Mouse (Mus musculus) liver, embryonic 11.5 days (tissue): ENCODE measurements around the gene Smad3. TPM values are rescaled to one million over a fixed set of nuclear protein-coding genes. Genes with fewer than 3 reads are reported as not detected.

Source experiments
- ATAC-seq: fragments of 200-750 bp; cut with Nextera tagmentation; replicated peaks from 2 replicates; pipeline ENCODE4 v1.8.0; 2017; ENCODE audit warnings: moderate number of reproducible peaks, mild to moderate bottlenecking, moderate TSS enrichment, moderate library complexity; ENCODE audit not compliant: low FRiP score
- DNase-seq: peaks from one replicate; pipeline ENCODE4 v3.0.0-alpha.2; 2017; ENCODE audit warnings: low spot score
- H3K27ac ChIP-seq: fragments of 300-500 bp; sonication (generic); 2 replicates; pipeline ENCODE4 v1.5.1; 2014; ENCODE audit warnings: mild to moderate bottlenecking, low read depth, low read length, control low read depth
- H3K27me3 ChIP-seq: fragments of 300-500 bp; sonication (generic); replicated peaks from 2 replicates; pipeline ENCODE4 v1.6.1; 2014; ENCODE audit warnings: low read length, mixed read lengths; ENCODE audit not compliant: control insufficient read depth, insufficient read depth
- H3K36me3 ChIP-seq: fragments of 300-500 bp; sonication (generic); 2 replicates; pipeline ENCODE4 v1.6.1; 2014; ENCODE audit warnings: mild to moderate bottlenecking, low read length, moderate library complexity, mixed read lengths; ENCODE audit not compliant: control insufficient read depth, insufficient read depth
- H3K4me1 ChIP-seq: fragments of 300-500 bp; sonication (generic); replicated peaks from 2 replicates; pipeline ENCODE4 v1.6.1; 2014; ENCODE audit warnings: low read length, mixed read lengths; ENCODE audit not compliant: control insufficient read depth, insufficient read depth
- H3K4me2 ChIP-seq: fragments of 300-500 bp; sonication (generic); 2 replicates; pipeline ENCODE4 v1.6.1; 2014; ENCODE audit warnings: mild to moderate bottlenecking, control low read depth, moderate library complexity
- H3K4me3 ChIP-seq: fragments of 300-500 bp; sonication (generic); 2 replicates; pipeline ENCODE4 v1.5.1; 2014; ENCODE audit warnings: low read depth, low read length, control low read depth
- H3K9ac ChIP-seq: fragments of 300-500 bp; sonication (generic); 2 replicates; pipeline ENCODE4 v1.6.1; 2014; ENCODE audit warnings: low read depth, low read length, control low read depth
- H3K9me3 ChIP-seq: fragments of 300-500 bp; sonication (generic); 2 replicates; pipeline ENCODE4 v1.6.1; 2016; ENCODE audit warnings: low read length, inconsistent platforms, mixed read lengths; ENCODE audit not compliant: control insufficient read depth
- WGBS: fragments of 180-500 bp; shearing (Covaris S2); extraction: QIAGEN DNeasy Blood & Tissue Kit; methylation state at CpG from one replicate; pipeline ENCODE4 v1.1.7; 2014; 5-methylcytosine and 5-hydroxymethylcytosine counted together
- polyA plus RNA-seq: library from polyadenylated mRNA; unstranded; fragments of >200 nt; fragmentation: Nextera tagmentation; extraction: Ambion mirVana; gene quantifications from 2 replicates; pipeline ENCODE4 v1.2.1, GENCODE M21; 2014

Gene Smad3
- polyA plus RNA-seq, 1 experiment from 2014 or later, result 7.3 TPM

DNA sequence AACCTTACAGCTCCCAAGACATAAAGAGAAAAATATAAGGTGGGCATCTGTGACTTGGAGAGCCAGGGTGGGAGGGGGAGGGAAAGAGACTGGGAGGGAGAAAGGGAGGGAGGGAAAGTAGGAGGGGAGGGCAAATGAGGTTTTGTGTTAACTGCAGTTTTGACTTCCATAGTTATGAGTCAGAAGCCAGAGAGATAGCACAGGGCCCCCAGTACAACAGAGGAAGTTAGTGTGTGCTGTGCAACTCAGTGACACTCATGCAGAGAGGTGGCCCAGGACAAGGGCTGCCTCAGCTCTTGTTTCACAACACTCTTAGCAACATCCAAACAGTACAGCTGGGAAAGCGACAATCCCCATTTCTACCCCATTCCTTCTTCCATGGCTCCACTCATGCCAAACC lies 79.7 kb downstream of the Smad3 start:
- no peaks in the 10 kb centered on the region for H3K27me3 ChIP-seq
- no peaks in the 10 kb centered on the region for H3K36me3 ChIP-seq
- DNase-seq (no peak), ATAC-seq (peak; percentile 43; the same call in 1 of the 2 replicates)
- H3K9me3 ChIP-seq, result no peaks in the 10 kb centered on the region
- H3K9ac ChIP-seq, result no peak overlapping the region
- WGBS, result 74% methylated on average over 1 of the region's 1 CpGs
- H3K4me2 ChIP-seq, result no peak overlapping the region
- no peak overlapping the region for H3K4me3 ChIP-seq
- peaks cover 29% of the 10 kb centered on the region for H3K4me1 ChIP-seq
- H3K27ac ChIP-seq, result 0 out of 2 replicates have a peak overlapping the region, but pooled peaks have one; percentile 22

- ATAC-seq, result no peak
- Histone ChIP-seq H3K9ac (no peak overlapping the region), H3K4me1 (peaks cover 29% of the 10 kb centered on the region), H3K9me3 (no peaks in the 10 kb centered on the region), H3K27ac (no peak overlapping the region), H3K4me2 (no peak overlapping the region), H3K4me3 (no peak overlapping the region), H3K36me3 (no peaks in the 10 kb centered on the region), H3K27me3 (no peaks in the 10 kb centered on the region)
- 70% methylated on average over 3 of the region's 3 CpGs for WGBS
- no peak for DNase-seq
Measured at GRCm38 (mm10) chr9:63677621-63678020, 80.2 kb downstream of the Smad3 start.

DNA sequence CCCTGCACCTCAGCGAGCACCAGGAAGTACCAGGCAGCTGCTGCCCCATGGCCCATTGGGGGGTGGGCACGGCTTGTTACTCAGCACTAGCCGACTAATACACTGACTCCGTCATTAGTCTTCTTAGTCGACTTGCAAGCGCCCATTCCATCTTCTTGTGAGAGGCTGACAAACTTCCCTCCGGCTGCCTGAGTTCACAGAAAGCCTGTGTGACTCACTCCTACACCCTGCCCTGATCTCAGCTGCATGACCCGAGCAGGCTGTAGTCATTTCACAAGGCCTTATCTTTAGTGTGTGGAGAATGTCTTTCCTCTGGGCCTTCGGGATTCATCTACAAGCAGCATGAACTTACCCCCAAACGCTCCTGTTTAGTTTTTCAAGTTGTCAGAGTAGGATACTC lies 83.2 kb downstream of the Smad3 start:
- Histone ChIP-seq H3K36me3 (no peaks in the 10 kb centered on the region), H3K4me2 (no peak overlapping the region), H3K4me3 (no peak overlapping the region), H3K9me3 (no peaks in the 10 kb centered on the region), H3K9ac (no peak overlapping the region), H3K27me3 (no peaks in the 10 kb centered on the region), H3K27ac (no peak overlapping the region), H3K4me1 (peaks cover 29% of the 10 kb centered on the region)
- DNase-seq, result no peak
- no peak for ATAC-seq
- WGBS, result 47% methylated on average over 10 of the region's 10 CpGs

- no peaks in the 10 kb centered on the region for H3K9me3 ChIP-seq
- H3K4me3 ChIP-seq, result no peak overlapping the region
- 69% methylated on average over 3 of the region's 3 CpGs for WGBS
- DNase-seq (no peak), ATAC-seq (no peak)
- H3K4me2 ChIP-seq, result no peak overlapping the region
- H3K9ac ChIP-seq, result no peak overlapping the region
- no peaks in the 10 kb centered on the region for H3K36me3 ChIP-seq
- no peak overlapping the region for H3K27ac ChIP-seq
- peaks cover 26% of the 10 kb centered on the region for H3K4me1 ChIP-seq
- no peaks in the 10 kb centered on the region for H3K27me3 ChIP-seq
Measured at GRCm38 (mm10) chr9:63673494-63673805, 84.3 kb downstream of the Smad3 start.

DNA sequence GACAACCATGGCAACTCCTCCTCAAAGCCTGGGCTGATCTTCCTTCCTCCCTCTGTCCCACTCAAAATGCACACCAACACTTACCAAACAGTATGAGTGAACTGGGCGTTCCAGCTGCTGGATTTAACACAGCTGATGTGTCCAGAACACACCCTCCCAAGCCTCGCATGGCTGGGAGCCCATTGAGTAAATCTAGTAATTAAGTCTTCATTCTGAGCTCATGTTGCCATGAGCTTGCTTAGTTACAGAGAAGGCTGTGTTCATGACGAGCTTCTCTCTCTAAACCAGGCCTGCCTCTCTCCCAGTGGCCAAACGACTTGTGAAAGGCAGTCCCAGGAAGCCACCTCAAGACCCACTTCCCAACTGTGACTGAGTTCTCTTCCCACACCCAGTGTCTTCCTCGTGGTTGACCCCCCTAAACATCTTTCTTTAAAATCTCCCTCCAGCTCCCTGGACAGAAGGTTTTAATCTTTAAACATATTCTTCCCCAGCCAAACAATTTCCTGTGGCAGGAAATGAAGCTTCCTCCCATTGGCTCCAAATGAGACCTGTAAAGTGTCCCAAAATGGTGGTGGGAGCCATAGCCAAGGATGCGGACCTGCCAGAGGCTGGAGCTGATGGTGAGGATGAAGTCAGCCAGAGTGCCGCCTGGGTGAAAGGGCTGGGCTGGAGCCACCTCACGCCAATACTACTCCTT lies 84.8 kb downstream of the Smad3 start:
- Histone ChIP-seq H3K36me3 (no peaks in the 10 kb centered on the region), H3K27ac (no peak overlapping the region), H3K9ac (no peak overlapping the region), H3K4me1 (peaks cover 24% of the 10 kb centered on the region), H3K4me2 (no peak overlapping the region), H3K27me3 (no peaks in the 10 kb centered on the region), H3K4me3 (no peak overlapping the region), H3K9me3 (no peaks in the 10 kb centered on the region)
- ATAC-seq (no peak), DNase-seq (no peak)
- WGBS, result 51% methylated on average over 8 of the region's 8 CpGs

- H3K27ac ChIP-seq, result no peak overlapping the region
- no peak overlapping the region for H3K9ac ChIP-seq
- ATAC-seq, result no peak
- H3K36me3 ChIP-seq, result peaks cover 6% of the 10 kb centered on the region; the same call in 1 of the 2 replicates
- H3K9me3 ChIP-seq, result no peaks in the 10 kb centered on the region
- DNase-seq, result no peak
- WGBS, result 92% methylated on average over 7 of the region's 7 CpGs
- no peak overlapping the region for H3K4me2 ChIP-seq
- H3K4me3 ChIP-seq, result no peak overlapping the region
- no peaks in the 10 kb centered on the region for H3K27me3 ChIP-seq
- peaks cover 35% of the 10 kb centered on the region for H3K4me1 ChIP-seq
Measured at GRCm38 (mm10) chr9:63669816-63670215, 88.0 kb downstream of the Smad3 start.

DNA sequence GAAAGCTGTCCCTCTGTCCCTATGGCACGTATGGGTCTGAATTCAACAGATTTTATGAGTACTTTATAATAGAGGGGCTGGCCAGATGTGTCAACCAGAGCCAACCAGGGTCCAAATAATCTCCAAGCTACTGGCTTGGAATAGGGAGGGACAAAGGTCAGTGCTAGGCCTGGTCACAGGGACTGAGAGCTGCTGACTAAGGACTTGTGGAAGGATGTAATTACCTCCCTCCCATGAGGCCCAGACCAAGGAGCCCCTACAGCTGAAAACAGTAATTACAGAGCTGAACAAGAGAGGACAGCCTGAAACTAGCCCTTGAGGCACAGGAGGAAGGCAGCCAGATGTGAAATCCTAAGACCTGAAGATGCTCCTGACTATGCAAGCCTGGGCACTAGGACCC lies 89.2 kb downstream of the Smad3 start:
- DNase-seq (no peak), ATAC-seq (no peak)
- 82% methylated on average over 1 of the region's 1 CpGs for WGBS
- H3K27ac ChIP-seq, result no peak overlapping the region
- no peak overlapping the region for H3K4me3 ChIP-seq
- H3K9ac ChIP-seq, result no peak overlapping the region
- H3K27me3 ChIP-seq, result no peaks in the 10 kb centered on the region
- H3K4me1 ChIP-seq, result peaks cover 44% of the 10 kb centered on the region
- peaks cover 7% of the 10 kb centered on the region; the same call in 1 of the 2 replicates for H3K36me3 ChIP-seq
- H3K4me2 ChIP-seq, result no peak overlapping the region
- H3K9me3 ChIP-seq, result no peaks in the 10 kb centered on the region

DNA sequence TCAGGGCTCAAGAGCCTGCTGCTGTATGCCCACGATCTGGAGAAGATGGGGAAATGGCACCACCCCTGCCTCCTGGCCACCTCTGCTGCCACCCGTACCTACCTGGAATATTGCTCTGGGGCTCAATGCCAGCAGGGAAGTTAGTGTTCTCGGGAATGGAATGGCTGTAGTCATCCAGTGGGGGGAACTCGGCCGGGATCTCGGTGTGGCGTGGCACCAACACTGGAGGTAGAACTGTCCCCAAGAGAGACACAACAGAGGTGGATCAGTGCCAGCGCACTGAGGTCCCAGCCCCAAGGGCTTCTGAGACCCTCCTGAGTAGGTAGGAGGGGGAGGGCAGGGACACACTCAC lies 90.4 kb downstream of the Smad3 start:
- Histone ChIP-seq H3K36me3 (peaks cover 7% of the 10 kb centered on the region; the same call in 1 of the 2 replicates), H3K27ac (no peak overlapping the region), H3K4me3 (no peak overlapping the region), H3K9ac (no peak overlapping the region), H3K4me1 (peaks cover 36% of the 10 kb centered on the region), H3K27me3 (no peaks in the 10 kb centered on the region), H3K9me3 (no peaks in the 10 kb centered on the region), H3K4me2 (no peak overlapping the region)
- 93% methylated on average over 8 of the region's 8 CpGs for WGBS
- no peak for ATAC-seq
- no peak for DNase-seq

GRCm38 (mm10) chr9:63666612-63667372 lies 91.0 kb downstream of the Smad3 start:
- no peak overlapping the region for H3K27ac ChIP-seq
- no peak overlapping the region for H3K9ac ChIP-seq
- H3K36me3 ChIP-seq, result peaks cover 7% of the 10 kb centered on the region; the same call in 1 of the 2 replicates

More at GRCm38 (mm10) chr9:63666612-63667372, 91.0 kb downstream of the Smad3 start:
- ATAC-seq (no peak), DNase-seq (no peak)
- WGBS, result 85% methylated on average over 18 of the region's 18 CpGs
- Histone ChIP-seq H3K9me3 (no peaks in the 10 kb centered on the region), H3K4me2 (no peak overlapping the region), H3K27me3 (no peaks in the 10 kb centered on the region), H3K4me3 (no peak overlapping the region), H3K4me1 (peaks cover 34% of the 10 kb centered on the region)
